Mouse (Mus musculus) induced T-regulatory cell, adult 2 months (primary cell): ENCODE results near the gene Elmo1.

Experiments used
- DNase-seq: peaks from one replicate; pipeline ENCODE4 v3.0.0-alpha.2; 2012; ENCODE audit warnings: low read depth

Gene Elmo1

GRCm38 (mm10) chr13:20094916-20095700 lies 4.7 kb downstream of the Elmo1 start:
- peak; percentile 76 for DNase-seq

- no peak for DNase-seq
These were observed 6.7 kb downstream of the Elmo1 start for GRCm38 (mm10) chr13:20097006-20097617.

DNA sequence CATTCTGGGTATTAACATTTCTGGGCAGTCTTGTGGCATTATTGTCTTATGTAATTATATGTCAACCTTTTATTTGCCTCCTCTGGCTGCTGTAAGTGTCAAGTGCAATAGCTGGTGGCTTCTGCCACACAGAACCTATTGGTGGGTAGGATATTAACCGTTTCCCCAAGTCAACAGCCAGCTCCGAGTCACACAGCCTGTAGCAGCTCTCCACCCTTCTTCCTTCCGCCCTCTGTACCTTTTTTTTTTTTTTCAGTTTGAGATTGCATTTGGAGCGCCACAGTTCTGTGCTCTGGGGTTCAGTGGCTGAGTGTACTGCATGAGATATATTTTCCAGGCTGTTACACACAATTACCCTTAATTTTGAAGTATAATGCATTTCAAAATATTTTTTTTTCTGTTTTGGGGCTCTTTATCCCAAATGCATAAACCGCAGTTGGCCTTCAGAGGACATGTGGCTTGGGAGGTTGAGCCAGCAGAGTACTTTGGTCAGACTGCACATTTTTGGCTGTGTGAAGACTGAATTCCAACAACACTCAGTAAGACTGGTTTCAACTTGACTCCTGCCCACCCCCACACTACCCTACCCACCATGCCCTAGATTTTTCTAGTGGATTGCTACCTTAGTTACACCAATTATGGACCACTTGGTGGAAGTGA lies 7.7 kb downstream of the Elmo1 start:
- DNase-seq: peak; percentile 66

DNA sequence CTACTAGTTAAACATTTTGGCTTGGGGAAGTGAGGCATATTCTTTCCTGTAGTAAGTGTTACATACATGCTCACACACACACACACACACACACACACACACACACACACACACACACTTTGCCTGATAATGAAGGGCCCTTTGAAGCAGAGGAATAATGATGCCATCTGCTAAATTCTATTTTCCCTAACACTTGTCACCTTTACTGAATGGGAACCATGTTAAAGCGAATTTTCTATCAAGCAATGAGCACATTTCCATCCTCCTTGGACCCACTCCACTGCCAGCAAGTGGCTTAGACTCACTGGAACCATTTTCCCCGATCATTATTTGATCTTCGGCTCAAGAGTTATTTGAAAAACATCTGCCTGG lies 8.2 kb downstream of the Elmo1 start:
- DNase-seq: no peak

DNA sequence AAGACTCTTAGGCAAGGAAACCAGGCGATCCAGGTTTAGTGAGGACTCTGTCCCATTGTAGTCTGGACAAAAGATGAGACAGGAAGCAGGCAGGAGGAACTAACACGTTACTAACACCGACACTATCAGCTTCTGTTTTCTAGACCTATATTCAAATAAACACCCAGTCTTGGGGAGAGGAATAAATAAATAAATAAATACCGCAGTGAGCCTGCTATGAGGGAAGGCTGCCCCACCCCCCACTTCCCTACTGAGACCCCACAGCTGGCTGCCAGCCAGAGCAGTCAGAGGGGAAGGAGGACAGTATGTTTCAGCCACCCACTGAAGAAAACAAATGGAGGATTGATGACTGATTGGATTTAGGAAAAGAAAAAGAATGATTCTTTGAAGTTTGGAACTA lies 9.2 kb downstream of the Elmo1 start:
- DNase-seq: no peak

GRCm38 (mm10) chr13:20100357-20100756 lies 10.0 kb downstream of the Elmo1 start:
- no peak for DNase-seq

DNA sequence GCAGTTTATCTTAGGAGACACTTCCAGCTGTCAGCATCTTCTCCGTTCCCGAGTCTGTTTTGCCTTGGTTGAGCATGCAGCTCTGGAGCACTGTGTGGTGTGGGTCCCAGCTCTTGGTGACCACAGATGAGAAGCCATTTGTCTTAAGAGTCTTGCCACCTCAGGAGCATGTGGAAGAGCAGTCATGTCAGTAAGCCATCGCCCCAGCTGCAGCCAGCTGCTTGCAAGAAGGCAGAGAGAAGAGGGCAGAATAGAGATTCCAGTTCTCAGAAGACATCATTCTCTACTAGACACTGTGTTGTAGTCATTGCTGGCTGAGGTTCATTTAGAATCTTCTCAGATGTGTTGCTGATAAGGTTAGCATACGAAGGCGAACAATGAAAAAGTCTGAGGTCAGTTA lies 11.3 kb downstream of the Elmo1 start:
- DNase-seq: no peak

DNA sequence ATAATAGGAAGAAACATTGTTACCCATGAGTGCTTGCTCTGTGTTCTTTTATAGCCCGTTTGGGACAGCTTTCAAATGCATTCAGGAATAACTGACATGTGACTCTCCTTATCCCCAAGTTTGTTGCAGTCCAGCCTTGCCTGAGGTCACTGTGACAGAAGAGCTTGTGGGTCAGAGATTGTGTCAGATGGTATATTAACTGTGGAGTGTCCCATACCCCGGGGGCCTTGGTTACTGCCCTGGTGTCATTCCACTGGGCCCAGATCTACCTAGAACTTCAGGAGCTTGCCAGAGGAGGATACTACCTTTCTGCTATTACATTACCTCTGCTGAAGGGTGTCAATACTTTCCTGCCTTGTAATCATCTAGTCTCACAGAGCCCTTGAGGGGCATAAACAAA lies 14.4 kb downstream of the Elmo1 start:
- DNase-seq: no peak

DNA sequence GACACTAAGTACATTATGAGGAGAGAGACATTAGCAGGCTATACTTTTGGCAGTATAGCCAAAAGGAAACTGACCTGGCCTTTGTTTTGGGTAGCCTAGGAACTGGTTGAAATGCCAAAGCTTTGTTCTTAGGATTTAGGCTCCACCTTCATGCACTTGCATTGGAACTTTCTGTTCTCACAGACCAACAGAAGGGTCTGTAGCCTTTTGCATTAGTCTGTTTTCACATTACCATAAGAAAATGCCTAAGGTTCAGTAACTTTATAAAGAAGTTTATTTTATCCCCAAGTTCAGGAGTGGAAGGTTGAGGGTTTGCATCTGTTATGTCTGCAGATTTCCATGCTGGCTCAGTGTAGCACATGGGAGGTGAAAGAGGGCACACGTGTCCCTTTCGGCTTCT lies 15.6 kb downstream of the Elmo1 start:
- no peak for DNase-seq

DNA sequence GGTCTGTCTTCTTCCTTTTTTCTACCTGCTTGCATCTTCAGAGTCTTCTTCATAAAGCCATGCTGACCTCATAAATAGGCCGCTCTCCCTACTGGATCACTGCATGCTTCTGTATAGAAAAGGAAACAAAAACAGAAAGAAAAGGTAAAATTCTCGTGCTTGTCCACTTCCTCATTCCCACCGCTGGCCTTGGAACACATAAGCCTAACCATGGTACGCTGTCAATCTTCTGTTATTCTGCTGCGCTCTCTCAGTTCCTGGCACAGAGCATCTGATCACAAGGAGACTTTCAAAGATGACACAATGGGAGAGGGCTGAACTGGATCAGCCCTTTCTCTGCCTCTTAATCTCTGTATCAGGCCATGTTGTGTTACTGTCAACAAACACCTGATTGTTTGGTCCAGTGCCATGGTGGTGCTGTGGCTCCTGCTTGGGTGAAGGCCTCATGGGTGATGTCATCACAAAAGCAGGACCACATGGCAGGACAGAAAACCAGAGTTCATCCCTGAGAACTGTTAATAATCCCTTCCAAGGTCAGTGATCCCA lies 17.6 kb downstream of the Elmo1 start:
- DNase-seq: no peak

DNA sequence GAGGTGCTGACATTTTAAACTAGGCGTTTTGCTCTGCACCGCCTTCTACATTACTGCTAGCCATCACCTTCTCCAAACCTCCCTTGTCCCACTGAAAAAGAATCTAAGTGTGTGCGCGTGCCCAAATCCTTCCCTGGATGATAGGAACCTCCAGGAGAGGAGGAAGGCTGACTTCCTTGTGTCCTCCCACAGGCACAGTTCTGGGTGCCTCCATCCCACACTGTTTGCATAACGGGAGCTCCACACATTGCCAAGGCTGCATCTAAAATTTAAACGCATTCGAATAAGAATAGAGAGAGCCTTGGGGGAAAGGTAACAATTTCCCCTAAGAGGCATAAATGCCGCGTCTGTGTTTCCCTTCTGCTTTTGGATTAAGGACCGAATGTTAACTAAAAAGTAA lies 18.6 kb downstream of the Elmo1 start:
- no peak for DNase-seq

GRCm38 (mm10) chr13:20109446-20109845 lies 19.1 kb downstream of the Elmo1 start:
- no peak for DNase-seq

GRCm38 (mm10) chr13:20109987-20110680 lies 19.7 kb downstream of the Elmo1 start:
- DNase-seq: no peak

DNA sequence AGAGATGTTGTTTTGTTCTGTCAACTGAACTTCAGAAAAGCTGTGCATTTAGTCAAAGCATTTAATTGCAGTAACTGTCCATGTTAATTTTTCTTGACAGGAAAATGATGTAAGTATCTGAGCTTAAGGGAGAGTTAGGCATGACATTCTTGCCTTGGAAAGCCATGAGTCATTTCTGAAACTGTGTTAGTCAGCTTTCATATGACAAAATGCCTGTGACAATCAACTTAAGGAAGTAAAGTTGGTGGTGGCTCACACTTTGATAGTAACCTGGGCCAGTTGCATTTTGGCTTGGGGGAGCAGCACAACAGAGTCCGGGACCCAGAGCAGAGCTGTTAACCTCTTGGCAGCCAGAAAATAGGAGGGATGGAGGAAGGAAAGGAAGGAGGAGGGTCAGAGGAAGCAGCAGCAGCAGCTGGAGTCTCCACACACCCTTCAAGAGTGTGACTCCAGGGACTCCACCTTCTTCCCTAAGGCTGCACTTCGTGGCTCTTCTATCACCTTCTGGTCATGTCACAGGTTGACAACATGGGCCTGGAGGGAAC lies 20.9 kb downstream of the Elmo1 start:
- DNase-seq: peak; percentile 45

DNA sequence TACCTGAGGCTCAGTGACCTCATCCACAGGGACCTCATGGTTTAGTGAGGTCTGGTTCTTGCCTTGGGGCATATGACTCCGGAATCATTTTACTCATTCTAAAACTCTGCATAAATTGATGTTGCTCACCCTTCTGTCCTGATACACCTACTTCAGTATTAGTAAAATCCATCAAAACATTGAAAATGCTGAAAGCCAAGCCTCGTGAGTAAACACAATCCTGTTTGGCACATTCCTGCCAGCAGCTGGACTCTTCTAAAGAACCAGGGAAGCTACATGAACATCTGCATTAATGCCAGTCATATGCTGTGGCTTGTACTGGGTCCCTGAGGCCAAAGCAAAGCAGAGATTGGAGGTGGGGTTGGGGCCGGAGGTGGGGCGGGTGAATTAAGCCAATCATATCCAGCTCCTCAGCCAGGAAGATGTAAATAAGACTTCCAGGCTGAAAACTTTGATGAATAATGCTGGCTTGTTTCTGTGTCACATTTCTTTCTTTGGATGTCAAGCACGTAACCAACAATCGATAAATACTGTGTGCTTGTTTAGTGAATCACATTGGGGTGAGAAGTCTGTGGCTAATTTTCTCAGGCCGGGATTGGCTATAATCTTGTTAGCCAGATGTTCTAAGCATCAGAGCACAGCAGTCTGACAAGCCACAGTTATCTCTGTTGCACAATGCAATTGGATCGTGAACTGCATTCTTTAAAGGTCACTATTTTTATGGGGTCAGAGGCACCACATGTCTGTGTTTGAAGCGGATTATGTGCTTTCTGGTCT lies 24.9 kb downstream of the Elmo1 start:
- DNase-seq: no peak

GRCm38 (mm10) chr13:20116019-20116418 lies 25.6 kb downstream of the Elmo1 start:
- no peak for DNase-seq

DNA sequence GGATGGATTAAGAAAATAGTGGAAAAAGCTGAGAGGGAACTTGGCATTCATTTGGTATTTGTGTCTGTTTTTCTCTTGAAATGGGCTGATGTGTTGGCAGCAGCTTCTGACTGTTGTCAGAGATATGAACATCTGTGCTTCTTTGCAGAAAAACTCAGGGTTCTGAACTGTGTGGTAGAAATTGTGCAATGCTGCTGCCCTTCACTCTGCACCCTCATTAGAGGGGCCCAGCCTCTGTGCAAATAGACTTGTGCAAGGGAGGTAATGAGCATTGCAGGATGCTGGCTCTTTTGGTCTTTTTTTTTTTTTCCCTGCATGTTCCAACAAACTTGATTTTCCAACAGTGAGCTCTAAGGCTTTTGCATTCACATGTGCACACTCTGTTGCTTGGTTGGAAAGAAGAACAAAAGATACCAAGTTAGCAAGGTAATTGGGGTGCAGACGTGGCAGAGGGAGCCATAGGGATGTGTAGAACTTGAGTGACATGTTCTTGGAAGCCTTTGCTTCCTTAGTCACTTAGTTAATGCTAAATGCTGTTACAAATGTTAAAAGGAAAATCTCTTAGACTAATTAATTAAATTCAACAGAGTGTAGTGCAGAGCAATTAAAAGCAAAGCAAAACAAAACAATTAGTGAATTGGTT lies 26.6 kb downstream of the Elmo1 start:
- DNase-seq: no peak

- DNase-seq: no peak
These were observed 27.3 kb downstream of the Elmo1 start for GRCm38 (mm10) chr13:20117691-20118090.

GRCm38 (mm10) chr13:20118909-20119308 lies 28.5 kb downstream of the Elmo1 start:
- no peak for DNase-seq

- peak; percentile 79 for DNase-seq
These were observed 30.3 kb downstream of the Elmo1 start for GRCm38 (mm10) chr13:20120723-20121122.
